Mouse (Mus musculus): ENCODE results near the gene Gcc1. TPM values are rescaled to one million over a fixed set of nuclear protein-coding genes. Genes with fewer than 3 reads are reported as not detected.

The Gcc1 gene
- polyA plus RNA-seq, 1 experiment from 2014 or later: 3.6 TPM

GRCm38 (mm10) chr6:28396853-28397457 lies 31.2 kb downstream of the Gcc1 start:
- Histone ChIP-seq H3K27me3 (peaks cover 48% of the 10 kb centered on the region), H3K4me1 (replicated peaks) (peaks cover 8% of the 10 kb centered on the region; the same call in 1 of the 2 replicates), H3K9ac (no peak overlapping the region), H3K36me3 (replicated peaks) (no peaks in the 10 kb centered on the region), H3K4me3 (replicated peaks) (peak overlapping the region; percentile 40), H3K9me3 (replicated peaks) (no peaks in the 10 kb centered on the region), H3K27ac (replicated peaks) (no peak overlapping the region), H3K4me2 (peak overlapping the region; percentile 60)
- ATAC-seq (ENCODE audit: insufficient read depth): no peak
- 3% methylated on average over 19 of the region's 19 CpGs for WGBS (ENCODE audit: insufficient replicate concordance)

- no peak overlapping the region for H3K4me2 ChIP-seq
These were observed 31.9 kb downstream of the Gcc1 start for GRCm38 (mm10) chr6:28396051-28396852.

GRCm38 (mm10) chr6:28389038-28389437 lies 39.2 kb downstream of the Gcc1 start:
- Histone ChIP-seq H3K27ac (replicated peaks) (no peak overlapping the region), H3K27me3 (no peaks in the 10 kb centered on the region), H3K4me1 (replicated peaks) (no peaks in the 10 kb centered on the region), H3K9ac (no peak overlapping the region), H3K9me3 (replicated peaks) (no peaks in the 10 kb centered on the region), H3K4me2 (no peak overlapping the region), H3K4me3 (replicated peaks) (no peak overlapping the region), H3K36me3 (replicated peaks) (no peaks in the 10 kb centered on the region)
- ATAC-seq (ENCODE audit: insufficient read depth): no peak
- WGBS (ENCODE audit: insufficient replicate concordance): 71% methylated on average over 3 of the region's 3 CpGs

More at GRCm38 (mm10) chr6:28396051-28396852, 31.9 kb downstream of the Gcc1 start:
- Histone ChIP-seq H3K4me1 (replicated peaks) (peaks cover 8% of the 10 kb centered on the region; the same call in 1 of the 2 replicates), H3K9me3 (replicated peaks) (no peaks in the 10 kb centered on the region), H3K27me3 (peaks cover 48% of the 10 kb centered on the region), H3K36me3 (replicated peaks) (no peaks in the 10 kb centered on the region), H3K4me3 (replicated peaks) (no peak overlapping the region), H3K27ac (replicated peaks) (no peak overlapping the region), H3K9ac (no peak overlapping the region)
- no peak for ATAC-seq (ENCODE audit: insufficient read depth)
- 35% methylated on average over 15 of the region's 15 CpGs for WGBS (ENCODE audit: insufficient replicate concordance)

DNA sequence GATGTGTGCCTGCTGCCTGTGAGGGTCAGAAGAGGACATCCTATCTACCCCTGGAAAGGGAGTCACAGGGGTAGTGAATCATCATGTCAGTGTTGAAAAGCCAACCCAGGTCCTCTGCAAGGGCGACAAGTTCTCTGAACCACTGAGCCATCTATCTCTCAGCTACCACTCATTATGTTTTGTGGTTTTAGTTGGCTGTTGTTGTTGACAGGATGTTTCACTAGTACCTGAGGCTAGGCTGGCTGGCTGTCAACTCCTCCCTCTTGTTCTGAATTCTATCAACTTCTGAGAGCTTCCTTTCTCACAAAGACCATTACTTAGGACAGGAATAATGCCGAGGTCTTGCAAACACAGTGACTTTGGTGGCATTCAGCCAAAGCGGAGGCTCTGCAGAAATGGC lies 43.0 kb downstream of the Gcc1 start:
- H3K4me3 ChIP-seq (replicated peaks): no peak overlapping the region
- no peak overlapping the region for H3K4me2 ChIP-seq
- H3K9me3 ChIP-seq (replicated peaks): no peaks in the 10 kb centered on the region
- 52% methylated on average over 3 of the region's 3 CpGs for WGBS (ENCODE audit: insufficient replicate concordance)
- no peak overlapping the region for H3K9ac ChIP-seq
- ATAC-seq (ENCODE audit: insufficient read depth): no peak
- H3K27ac ChIP-seq (replicated peaks): no peak overlapping the region
- no peaks in the 10 kb centered on the region for H3K27me3 ChIP-seq
- no peaks in the 10 kb centered on the region for H3K4me1 ChIP-seq (replicated peaks)
- H3K36me3 ChIP-seq (replicated peaks): no peaks in the 10 kb centered on the region

DNA sequence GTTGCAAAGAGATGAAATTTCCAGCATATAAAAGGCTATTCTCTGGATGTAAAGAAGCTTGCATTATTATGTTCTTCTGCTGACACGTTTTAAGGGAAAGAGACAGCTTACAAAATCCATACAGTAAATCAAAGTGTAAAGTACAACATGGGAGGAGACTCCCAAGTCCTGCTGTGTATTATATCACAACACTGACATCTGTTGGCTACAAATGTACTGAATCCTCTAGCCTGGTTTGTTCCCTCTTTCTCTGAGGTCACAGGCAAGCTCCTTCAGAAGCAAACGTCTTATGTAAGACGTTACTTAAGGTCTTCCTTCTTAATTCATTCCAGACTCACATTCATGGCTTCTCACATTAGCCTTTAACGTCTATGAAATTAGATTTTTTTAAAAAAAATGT lies 46.2 kb downstream of the Gcc1 start:
- no peak for ATAC-seq (ENCODE audit: insufficient read depth)
- Histone ChIP-seq H3K9me3 (replicated peaks) (no peaks in the 10 kb centered on the region), H3K4me1 (replicated peaks) (no peaks in the 10 kb centered on the region), H3K27ac (replicated peaks) (no peak overlapping the region), H3K4me3 (replicated peaks) (no peak overlapping the region), H3K4me2 (no peak overlapping the region), H3K27me3 (no peaks in the 10 kb centered on the region), H3K9ac (no peak overlapping the region), H3K36me3 (replicated peaks) (no peaks in the 10 kb centered on the region)
- 31% methylated on average over 4 of the region's 4 CpGs for WGBS (ENCODE audit: insufficient replicate concordance)

GRCm38 (mm10) chr6:28369966-28370683 lies 58.1 kb downstream of the Gcc1 start:
- no peak overlapping the region for H3K4me2 ChIP-seq
- H3K4me1 ChIP-seq (replicated peaks): no peaks in the 10 kb centered on the region
- WGBS (ENCODE audit: insufficient replicate concordance): 64% methylated on average over 6 of the region's 6 CpGs
- no peak overlapping the region for H3K9ac ChIP-seq
- no peak for ATAC-seq (ENCODE audit: insufficient read depth)
- H3K36me3 ChIP-seq (replicated peaks): no peaks in the 10 kb centered on the region
- no peaks in the 10 kb centered on the region for H3K9me3 ChIP-seq (replicated peaks)
- H3K27me3 ChIP-seq: no peaks in the 10 kb centered on the region
- H3K27ac ChIP-seq (replicated peaks): no peak overlapping the region
- no peak overlapping the region for H3K4me3 ChIP-seq (replicated peaks)

GRCm38 (mm10) chr6:28367575-28367974 lies 60.6 kb downstream of the Gcc1 start:
- no peaks in the 10 kb centered on the region for H3K4me1 ChIP-seq (replicated peaks)
- 82% methylated on average over 9 of the region's 9 CpGs for WGBS (ENCODE audit: insufficient replicate concordance)
- H3K27me3 ChIP-seq: no peaks in the 10 kb centered on the region
- H3K36me3 ChIP-seq (replicated peaks): no peaks in the 10 kb centered on the region
- no peak overlapping the region for H3K4me3 ChIP-seq (replicated peaks)
- no peak overlapping the region for H3K4me2 ChIP-seq
- no peak overlapping the region for H3K27ac ChIP-seq (replicated peaks)
- no peak for ATAC-seq (ENCODE audit: insufficient read depth)
- H3K9me3 ChIP-seq (replicated peaks): no peaks in the 10 kb centered on the region
- H3K9ac ChIP-seq: no peak overlapping the region

Other genes starting within 250 kb of the Gcc1 start
- 23.4 and 25.6 TPM in 2 replicates for gene Zfp800, start 30.4 kb downstream of the Gcc1 start, polyA plus RNA-seq (2015; fragmentation: Nextera tagmentation; extraction: Ambion mirVana)
- 406 and 425 TPM in 2 replicates for gene Arf5, start 4.8 kb downstream of the Gcc1 start, polyA plus RNA-seq (2015; fragmentation: Nextera tagmentation; extraction: Ambion mirVana)
- gene Fscn3, start 601 bp downstream of the Gcc1 start, polyA plus RNA-seq (2015; fragmentation: Nextera tagmentation; extraction: Ambion mirVana): 0.32 and 0.70 TPM in 2 replicates
- not detected in 2 replicates for gene Pax4, start 21.0 kb upstream of the Gcc1 start, polyA plus RNA-seq (2015; fragmentation: Nextera tagmentation; extraction: Ambion mirVana)
- gene Snd1, start 46.7 kb upstream of the Gcc1 start, polyA plus RNA-seq (2015; fragmentation: Nextera tagmentation; extraction: Ambion mirVana): 51.1 and 55.3 TPM in 2 replicates